Mouse (Mus musculus) megakaryocyte, embryonic 14.5 days (primary cell): ENCODE measurements at regions not wholly inside any gene's neighbourhood (a gene's known extent, or its start where the extent isn't known, plus 50 kb on each side); places are given as distances from the start of the nearest gene placed in this dataset.

Experiments used
- H3K27me3 ChIP-seq: replicated peaks from 2 replicates; pipeline ENCODE3; 2012; ENCODE audit warnings: inconsistent platforms
- H3K36me3 ChIP-seq: replicated peaks from 2 replicates; pipeline ENCODE3; 2012; ENCODE audit warnings: low read length, inconsistent platforms, mixed read lengths
- H3K4me1 ChIP-seq: 2 replicates; pipeline ENCODE4 v1.6.1; 2012; ENCODE audit warnings: inconsistent platforms
- H3K4me3 ChIP-seq: replicated peaks from 2 replicates; pipeline ENCODE3; 2012; ENCODE audit warnings: moderate library complexity, mild to moderate bottlenecking, inconsistent platforms
- H3K9me3 ChIP-seq: 2 replicates; pipeline ENCODE4 v1.6.1; 2012; ENCODE audit warnings: inconsistent platforms
- FLI1 ChIP-seq: IDR thresholded peaks from 2 replicates; pipeline ENCODE4 v1.6.1; 2012; ENCODE audit warnings: low read length, inconsistent platforms, mixed read lengths
- GATA1 ChIP-seq: IDR thresholded peaks from 3 replicates; pipeline ENCODE4 v1.6.1; 2012; ENCODE audit warnings: mixed read lengths, low read length, inconsistent platforms, borderline replicate concordance

DNA sequence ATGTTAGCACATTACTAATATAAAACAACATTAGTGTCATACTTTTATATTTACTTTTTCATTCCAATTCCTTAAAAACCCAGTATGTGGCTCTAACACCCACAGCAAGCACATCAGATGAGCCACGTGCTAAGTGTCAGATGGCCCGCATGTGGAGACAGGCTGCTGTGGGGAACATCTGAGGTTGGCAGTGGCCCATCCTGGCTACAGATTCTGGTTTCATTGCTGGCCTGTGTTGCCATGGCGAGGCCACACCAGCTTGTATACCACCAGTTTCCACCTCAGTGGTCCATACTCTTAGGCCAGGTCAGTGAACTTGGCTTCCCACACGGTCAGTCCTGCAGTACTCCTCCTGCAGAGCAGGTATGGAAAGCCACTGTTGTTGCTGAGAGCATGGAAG is 192.1 kb downstream of the Prdm2 start:
- Histone ChIP-seq H3K4me1 (no peaks in the 10 kb centered on the region), H3K9me3 (no peaks in the 10 kb centered on the region), H3K27me3 (peaks cover 2% of the 10 kb centered on the region), H3K4me3 (no peak overlapping the region), H3K36me3 (no peaks in the 10 kb centered on the region)
- TF ChIP-seq FLI1: no peak
- no peak for TF ChIP-seq GATA1

DNA sequence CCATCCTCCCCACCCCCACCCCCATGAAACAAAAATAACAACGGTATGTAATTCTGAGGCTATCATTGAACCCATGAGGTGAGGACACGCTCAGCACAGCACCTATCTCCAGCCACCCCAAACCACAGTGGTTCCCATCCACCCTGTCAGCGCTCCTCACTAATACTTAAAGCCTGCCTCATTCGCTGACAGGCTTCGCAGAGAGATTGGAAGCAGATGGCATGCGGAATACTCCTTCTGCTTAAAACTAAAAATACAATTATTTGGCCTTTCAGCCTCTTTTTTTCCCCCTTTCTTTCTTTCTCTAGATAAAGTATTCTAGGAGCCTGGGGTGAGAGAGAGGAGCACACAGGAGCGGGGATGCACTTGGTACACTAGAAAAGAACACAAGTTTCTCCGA is 199.9 kb downstream of the Prdm2 start:
- TF ChIP-seq GATA1 (no peak), FLI1 (no peak)
- Histone ChIP-seq H3K4me3 (no peak overlapping the region), H3K36me3 (no peaks in the 10 kb centered on the region), H3K4me1 (no peaks in the 10 kb centered on the region), H3K9me3 (peaks cover 2% of the 10 kb centered on the region; the same call in 1 of the 2 replicates), H3K27me3 (peaks cover 2% of the 10 kb centered on the region)

DNA sequence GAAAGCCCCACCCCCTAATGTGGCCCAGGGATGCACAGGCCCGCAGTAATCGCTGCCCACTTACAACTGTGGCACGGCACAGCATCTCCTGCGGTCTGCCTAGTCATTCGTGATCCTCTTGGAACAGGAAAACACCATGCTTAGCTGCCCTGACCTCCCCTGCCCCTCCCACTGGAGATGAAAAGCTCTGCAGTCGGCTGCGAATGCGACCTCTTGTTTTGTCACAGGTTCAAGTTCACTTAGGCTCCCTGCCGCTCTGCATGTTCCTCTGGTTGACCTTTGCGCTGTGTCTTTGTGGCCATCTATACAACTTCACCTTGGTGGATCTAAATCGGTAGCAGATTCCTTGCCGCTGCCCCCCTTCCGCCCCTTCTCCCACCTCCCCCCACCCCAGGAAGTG is 210.8 kb downstream of the Prdm2 start:
- H3K27me3 ChIP-seq: no peaks in the 10 kb centered on the region
- H3K4me1 ChIP-seq: no peaks in the 10 kb centered on the region
- no peaks in the 10 kb centered on the region for H3K36me3 ChIP-seq
- peaks cover 19% of the 10 kb centered on the region for H3K9me3 ChIP-seq
- H3K4me3 ChIP-seq: no peak overlapping the region
- TF ChIP-seq FLI1 (no peak), GATA1 (no peak)

DNA sequence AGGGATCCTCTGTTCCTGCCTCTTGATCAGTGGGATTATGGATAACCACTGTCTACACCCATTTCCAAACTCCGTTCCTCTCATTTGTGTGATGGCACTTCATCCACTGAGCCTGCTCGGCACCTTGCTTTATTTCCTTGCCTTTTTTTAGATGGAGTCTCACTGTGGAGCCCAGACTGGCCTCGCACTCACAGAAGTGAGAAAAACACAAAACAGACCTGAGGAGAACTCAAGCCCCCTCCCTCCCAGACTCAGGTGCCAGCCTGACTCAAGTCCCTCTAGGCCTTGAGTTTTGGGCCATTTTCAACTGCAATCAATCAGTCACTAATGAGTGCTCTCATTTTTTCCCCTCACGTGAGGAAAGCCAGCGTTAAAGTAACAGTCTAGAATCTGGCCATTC is 211.3 kb downstream of the Prdm2 start:
- H3K4me1 ChIP-seq: no peaks in the 10 kb centered on the region
- no peak for TF ChIP-seq FLI1
- no peak for TF ChIP-seq GATA1
- H3K4me3 ChIP-seq: no peak overlapping the region
- H3K9me3 ChIP-seq: peaks cover 19% of the 10 kb centered on the region
- H3K27me3 ChIP-seq: no peaks in the 10 kb centered on the region
- no peaks in the 10 kb centered on the region for H3K36me3 ChIP-seq

DNA sequence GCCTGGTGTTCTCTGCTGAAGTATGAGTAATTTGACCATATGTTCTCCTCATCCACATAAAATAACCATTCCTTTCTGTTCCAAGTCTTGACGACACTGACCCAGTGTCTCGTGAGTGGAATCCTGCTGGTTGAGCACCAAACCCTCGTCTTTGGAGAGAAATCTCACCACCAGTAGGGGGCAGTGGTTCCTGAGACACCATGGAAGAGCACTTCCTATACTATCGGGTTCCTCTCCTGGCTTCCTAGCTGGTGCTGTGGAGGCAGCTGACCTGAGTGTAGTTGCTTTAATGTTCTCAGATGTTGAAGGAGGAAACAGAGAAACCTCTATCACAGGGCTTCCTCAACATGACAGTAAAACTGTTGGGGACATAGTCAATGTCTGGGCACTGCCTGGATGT is 216.4 kb downstream of the Prdm2 start:
- Histone ChIP-seq H3K4me1 (no peaks in the 10 kb centered on the region), H3K4me3 (no peak overlapping the region), H3K36me3 (no peaks in the 10 kb centered on the region), H3K9me3 (peaks cover 12% of the 10 kb centered on the region), H3K27me3 (no peaks in the 10 kb centered on the region)
- no peak for TF ChIP-seq GATA1

DNA sequence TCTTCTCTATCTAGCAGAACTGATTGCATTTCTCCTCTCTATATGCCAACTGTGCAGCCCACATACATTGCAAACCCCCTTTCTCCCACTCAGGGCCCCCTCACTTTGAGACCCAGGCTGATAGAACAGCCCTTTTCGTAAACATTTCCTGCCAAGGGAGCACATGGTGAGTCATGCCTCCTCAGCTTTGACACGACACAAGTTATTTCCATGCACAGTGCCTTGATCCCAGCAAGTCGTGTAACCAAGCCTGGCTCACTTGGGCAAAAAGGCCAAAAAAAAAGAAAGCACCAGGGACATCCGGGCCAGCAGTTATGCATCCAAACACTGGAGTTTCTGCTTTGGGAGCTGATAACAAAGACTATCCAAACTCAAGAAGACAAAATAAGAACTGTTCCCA is 221.4 kb downstream of the Prdm2 start:
- Histone ChIP-seq H3K9me3 (peaks cover 3% of the 10 kb centered on the region; the same call in 1 of the 2 replicates), H3K36me3 (no peaks in the 10 kb centered on the region), H3K4me1 (no peaks in the 10 kb centered on the region), H3K4me3 (no peak overlapping the region), H3K27me3 (no peaks in the 10 kb centered on the region)
- TF ChIP-seq GATA1 (no peak), FLI1 (no peak)

DNA sequence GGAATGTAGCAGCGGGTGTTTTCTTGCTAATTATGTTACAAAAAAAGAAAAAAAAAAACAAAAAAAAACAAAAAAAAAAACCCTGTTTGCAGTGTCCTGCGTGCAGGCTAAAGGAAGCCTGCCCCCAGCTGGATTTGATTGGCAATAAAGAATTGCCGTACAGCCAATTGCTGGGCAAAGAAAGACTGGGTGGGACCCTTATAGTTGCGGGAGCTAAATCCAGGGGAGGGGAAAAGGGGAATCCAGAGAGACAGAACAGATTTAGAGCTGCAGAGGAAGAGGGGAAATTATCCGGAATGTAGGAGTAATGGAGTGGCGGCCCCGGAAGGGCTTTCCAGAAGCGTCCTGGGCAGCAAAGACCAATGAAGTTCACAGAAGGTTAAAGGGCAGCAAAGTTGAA is 223.6 kb downstream of the Prdm2 start:
- Histone ChIP-seq H3K4me1 (no peaks in the 10 kb centered on the region), H3K36me3 (no peaks in the 10 kb centered on the region), H3K9me3 (no peaks in the 10 kb centered on the region), H3K27me3 (no peaks in the 10 kb centered on the region), H3K4me3 (no peak overlapping the region)
- TF ChIP-seq FLI1 (no peak), GATA1 (no peak)

DNA sequence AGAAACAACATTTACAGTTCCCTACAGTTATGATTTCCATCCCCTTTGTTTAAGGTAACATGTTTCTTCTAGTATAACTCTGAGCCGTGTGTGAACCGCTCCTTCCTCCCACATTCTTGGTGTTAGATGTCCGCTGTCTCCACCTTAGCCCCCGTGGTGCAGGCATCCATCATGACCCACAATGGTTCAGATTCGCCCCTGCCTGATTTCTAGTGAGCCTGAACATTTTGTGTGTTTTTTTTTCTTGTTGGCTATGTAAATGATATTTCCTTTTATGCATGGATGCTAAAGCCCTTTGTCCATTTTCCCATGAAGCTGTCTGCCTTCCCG is 229.5 kb downstream of the Prdm2 start:
- Histone ChIP-seq H3K4me3 (no peak overlapping the region), H3K9me3 (0 out of 2 replicates have a peak, but pooled peaks cover 3% of the 10 kb centered on the region), H3K27me3 (no peaks in the 10 kb centered on the region), H3K4me1 (no peaks in the 10 kb centered on the region), H3K36me3 (no peaks in the 10 kb centered on the region)
- TF ChIP-seq GATA1 (no peak), FLI1 (no peak)

DNA sequence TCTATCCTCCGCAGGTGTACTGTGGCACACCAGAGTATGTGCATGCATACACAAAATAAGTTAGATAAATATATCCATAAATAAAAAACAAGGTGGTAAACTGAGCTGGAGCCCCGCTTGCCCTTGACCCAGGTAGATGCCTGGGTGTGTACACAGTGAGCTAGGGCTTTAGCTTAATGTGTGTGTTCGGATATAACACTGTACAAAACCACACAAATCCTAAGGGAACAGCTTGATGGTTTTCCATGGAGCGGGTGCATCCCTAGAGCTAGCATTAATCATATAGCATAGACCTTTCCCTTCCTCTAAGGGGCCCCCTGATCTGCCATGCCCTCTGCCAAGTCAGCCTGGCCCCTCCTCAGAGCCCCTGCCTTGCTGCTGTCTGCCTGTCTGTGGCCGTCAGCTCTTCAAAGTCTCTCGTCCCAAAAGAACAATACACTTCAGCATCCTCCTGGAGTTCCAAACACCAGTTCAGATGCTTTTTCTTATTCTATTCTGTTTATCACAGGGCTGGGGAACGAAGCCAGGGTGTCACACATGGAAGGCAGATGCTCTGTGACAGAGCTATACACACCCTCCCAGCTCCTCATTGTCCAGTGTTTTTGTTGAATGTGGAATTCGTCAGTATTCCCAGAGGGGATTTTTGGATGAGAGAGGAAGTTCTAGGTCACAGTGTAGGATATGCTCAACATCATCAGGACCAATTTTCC is 230.1 kb downstream of the Prdm2 start:
- no peaks in the 10 kb centered on the region for H3K36me3 ChIP-seq
- H3K4me3 ChIP-seq: no peak overlapping the region
- TF ChIP-seq GATA1: no peak
- no peak for TF ChIP-seq FLI1
- H3K27me3 ChIP-seq: no peaks in the 10 kb centered on the region
- 0 out of 2 replicates have a peak, but pooled peaks cover 3% of the 10 kb centered on the region for H3K9me3 ChIP-seq
- no peaks in the 10 kb centered on the region for H3K4me1 ChIP-seq

DNA sequence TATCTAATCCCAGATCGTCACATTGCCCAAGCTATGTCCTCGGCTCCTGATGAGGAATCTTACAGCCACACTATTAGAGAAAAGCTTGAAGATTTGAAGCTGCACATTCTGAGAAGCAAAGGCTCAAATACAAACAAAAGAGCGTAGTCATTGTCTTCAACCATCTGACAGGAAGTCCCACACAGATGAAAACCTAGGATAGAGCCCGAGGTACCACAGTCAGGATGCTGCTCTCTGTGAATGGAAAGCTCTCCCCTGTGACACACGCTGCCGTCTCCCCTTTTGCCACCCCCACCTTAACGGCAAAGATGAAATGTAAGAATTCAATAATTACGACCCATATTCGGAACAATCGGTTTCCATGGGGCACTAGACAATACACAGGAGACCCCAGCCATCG is 237.2 kb downstream of the Prdm2 start:
- Histone ChIP-seq H3K9me3 (peaks cover 21% of the 10 kb centered on the region), H3K27me3 (no peaks in the 10 kb centered on the region), H3K36me3 (no peaks in the 10 kb centered on the region), H3K4me3 (no peak overlapping the region), H3K4me1 (peaks cover 5% of the 10 kb centered on the region; the same call in 1 of the 2 replicates)
- TF ChIP-seq FLI1 (no peak), GATA1 (no peak)

DNA sequence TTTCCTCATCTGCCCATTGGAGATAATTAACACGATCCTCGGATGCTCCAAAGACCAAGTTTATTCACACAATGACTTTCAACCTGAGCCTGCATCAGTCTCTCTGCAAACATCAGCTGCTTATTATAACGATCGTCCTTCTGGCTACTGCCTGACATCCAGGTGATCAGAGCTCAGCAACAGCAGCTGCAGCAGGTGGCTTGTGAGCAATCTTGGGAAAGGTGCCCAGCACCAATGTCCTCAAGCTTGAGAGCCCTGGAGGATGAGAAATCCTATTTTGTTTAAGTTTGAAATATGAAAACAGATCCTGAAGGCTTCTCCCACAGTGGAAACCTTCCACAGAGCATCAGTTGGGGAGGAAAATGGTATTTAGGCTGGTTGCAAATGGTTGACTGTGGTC is 242.8 kb downstream of the Prdm2 start:
- no peaks in the 10 kb centered on the region for H3K4me1 ChIP-seq
- no peaks in the 10 kb centered on the region for H3K36me3 ChIP-seq
- peaks cover 50% of the 10 kb centered on the region for H3K9me3 ChIP-seq
- H3K4me3 ChIP-seq: no peak overlapping the region
- no peaks in the 10 kb centered on the region for H3K27me3 ChIP-seq
- TF ChIP-seq GATA1 (no peak), FLI1 (no peak)
